Mouse (Mus musculus): Measurements from ENCODE around the gene Gm20547. TPM values are rescaled to one million over a fixed set of nuclear protein-coding genes. Genes with fewer than 3 reads are reported as not detected.
A peak's percentile ranks its signal among the peaks of the same experiment; 100 is the strongest.
"Not testable (repeated sequence)": the region's sequence is repeated elsewhere in the genome, so short reads cannot be mapped to it uniquely, and the experiment has no call there.

Gm20547 gene
- polyA plus RNA-seq, 1 experiment from 2014 or later = not detected

GRCm38 (mm10) chr17:34853511-34853910, 28.3 kb downstream of the Gm20547 start:
- no peak for DNase-seq (ENCODE audit: low spot score)

- DNase-seq (ENCODE audit: low spot score) = peak; percentile 14
Measured at GRCm38 (mm10) chr17:34850517-34851125, 31.2 kb downstream of the Gm20547 start.

GRCm38 (mm10) chr17:34849722-34850516, 31.9 kb downstream of the Gm20547 start, which contains the start of the genes Skiv2l and Nelfe:
Gene Skiv2l (minus strand): TSS chr17:34850210.
Gene Nelfe (plus strand): TSS chr17:34850391.
- DNase-seq (ENCODE audit: low spot score) = peak; percentile 99

GRCm38 (mm10) chr17:34847615-34848014, 34.2 kb downstream of the Gm20547 start:
- no peak for DNase-seq (ENCODE audit: low spot score)

- no peak for DNase-seq (ENCODE audit: low spot score)
Measured at GRCm38 (mm10) chr17:34847192-34847591, 34.6 kb downstream of the Gm20547 start.

GRCm38 (mm10) chr17:34844884-34845283, 37.0 kb downstream of the Gm20547 start:
- DNase-seq (ENCODE audit: low spot score) = no peak

GRCm38 (mm10) chr17:34840736-34841307, 41.0 kb downstream of the Gm20547 start:
- DNase-seq (ENCODE audit: low spot score) = no peak

GRCm38 (mm10) chr17:34838785-34839184, 43.1 kb downstream of the Gm20547 start:
- no peak for DNase-seq (ENCODE audit: low spot score)

- DNase-seq (ENCODE audit: low spot score) = no peak
Measured at GRCm38 (mm10) chr17:34837464-34838324, 44.1 kb downstream of the Gm20547 start.

GRCm38 (mm10) chr17:34836856-34837221, 45.0 kb downstream of the Gm20547 start, which contains the start of the genes Stk19 and Dxo:
Gene Stk19 (minus strand): TSS chr17:34836945.
Gene Dxo (plus strand): TSS chr17:34837019.
- peak; percentile 96 for DNase-seq (ENCODE audit: low spot score)

- DNase-seq (ENCODE audit: low spot score) = no peak
Measured at GRCm38 (mm10) chr17:34836155-34836855, 45.5 kb downstream of the Gm20547 start.

- DNase-seq (ENCODE audit: low spot score) = not testable (repeated sequence)
Measured at GRCm38 (mm10) chr17:34830776-34831175, 51.1 kb downstream of the Gm20547 start.

- DNase-seq (ENCODE audit: low spot score) = no peak
Measured at GRCm38 (mm10) chr17:34814818-34815370, 66.9 kb downstream of the Gm20547 start.

GRCm38 (mm10) chr17:34813747-34814146, 68.1 kb downstream of the Gm20547 start:
- DNase-seq (ENCODE audit: low spot score) = peak; percentile 35

- no peak for DNase-seq (ENCODE audit: low spot score)
Measured at GRCm38 (mm10) chr17:34811275-34811674, 70.6 kb downstream of the Gm20547 start.

- not testable (repeated sequence) for DNase-seq (ENCODE audit: low spot score)
Measured at GRCm38 (mm10) chr17:34810811-34811210, 71.0 kb downstream of the Gm20547 start.

- not testable (repeated sequence) for DNase-seq (ENCODE audit: low spot score)
Measured at GRCm38 (mm10) chr17:34810411-34810810, 71.4 kb downstream of the Gm20547 start.

- no peak for DNase-seq (ENCODE audit: low spot score)
Measured at GRCm38 (mm10) chr17:34808599-34809205, 73.1 kb downstream of the Gm20547 start.

- DNase-seq (ENCODE audit: low spot score) = no peak
Measured at GRCm38 (mm10) chr17:34807176-34807575, 74.7 kb downstream of the Gm20547 start.
